Mouse (Mus musculus) limb, embryonic 14.5 days (tissue): ENCODE data around the gene Ell. TPM values are rescaled to one million over a fixed set of nuclear protein-coding genes. Genes with fewer than 3 reads are reported as not detected.

Source experiments
- ATAC-seq: fragments of 200-750 bp; cut with Nextera tagmentation; 2 replicates; pipeline ENCODE4 v1.8.0; 2017; ENCODE audit warnings: low read depth, moderate number of reproducible peaks, moderate TSS enrichment; ENCODE audit not compliant: low FRiP score
- DNase-seq: peaks from one replicate; pipeline ENCODE4 v3.0.0-alpha.2; 2015; ENCODE audit warnings: low spot score
- H3K27ac ChIP-seq: fragments of 300-500 bp; sonication (generic); replicated peaks from 2 replicates; pipeline ENCODE4 v1.5.1; 2014; ENCODE audit warnings: low read depth, mild to moderate bottlenecking, low read length, moderate library complexity, mixed read lengths
- H3K27me3 ChIP-seq: fragments of 300-500 bp; sonication (generic); 2 replicates; pipeline ENCODE4 v1.6.1; 2014; ENCODE audit warnings: low read length, mixed read lengths; ENCODE audit not compliant: control insufficient read depth, insufficient read depth
- H3K36me3 ChIP-seq: fragments of 300-500 bp; sonication (generic); 2 replicates; pipeline ENCODE4 v1.6.1; 2014; ENCODE audit warnings: mild to moderate bottlenecking, low read length, moderate library complexity, mixed read lengths; ENCODE audit not compliant: control insufficient read depth, insufficient read depth
- H3K4me1 ChIP-seq: fragments of 300-500 bp; sonication (generic); 2 replicates; pipeline ENCODE4 v1.6.1; 2014; ENCODE audit warnings: antibody characterized with exemption, low read length, mixed read lengths; ENCODE audit not compliant: control insufficient read depth, insufficient read depth
- H3K4me2 ChIP-seq: fragments of 300-500 bp; sonication (generic); replicated peaks from 2 replicates; pipeline ENCODE4 v1.6.1; 2014; ENCODE audit warnings: low read depth, mild to moderate bottlenecking, low read length, moderate library complexity; ENCODE audit not compliant: severe bottlenecking
- H3K4me3 ChIP-seq: fragments of 300-500 bp; sonication (generic); replicated peaks from 2 replicates; pipeline ENCODE4 v1.5.1; 2014; ENCODE audit warnings: low read length
- H3K9ac ChIP-seq: fragments of 300-500 bp; sonication (generic); 2 replicates; pipeline ENCODE4 v1.6.1; 2014; ENCODE audit warnings: mild to moderate bottlenecking, low read depth, low read length, moderate library complexity; ENCODE audit not compliant: severe bottlenecking
- H3K9me3 ChIP-seq: fragments of 300-500 bp; sonication (generic); 2 replicates; pipeline ENCODE4 v1.6.1; 2016; ENCODE audit warnings: low read length; ENCODE audit not compliant: control insufficient read depth
- POLR2A ChIP-seq: fragments of 200-500 bp; IDR thresholded peaks from 2 replicates; pipeline ENCODE4 v1.8.0; 2012; ENCODE audit warnings: inconsistent platforms, mild to moderate bottlenecking, moderate library complexity, borderline replicate concordance; ENCODE audit not compliant: insufficient read depth, insufficient read length; ENCODE audit errors: extremely low read depth
- WGBS: fragments of 180-500 bp; shearing (Covaris S2); extraction: QIAGEN DNeasy Blood & Tissue Kit; methylation state at CpG from one replicate; pipeline ENCODE4 v1.1.7; 2014; 5-methylcytosine and 5-hydroxymethylcytosine counted together
- polyA plus RNA-seq, 2 experiments: library from polyadenylated mRNA; depleted of rRNA in 1 of 2; stranded (reverse) in 1 of 2; unstranded in 1 of 2; fragments of >200 nt; fragmentation: Nextera tagmentation in 1 of 2; extraction: Ambion mirVana in 1 of 2; gene quantifications; 2 replicates each; pipeline versions ENCODE4 v1.2.1 to v1.2.3; 2012 to 2014

The Ell gene
- polyA plus RNA-seq, 2 experiments = 20.2 to 30.3 TPM

- H3K36me3 ChIP-seq = no peaks in the 10 kb centered on the region
- DNase-seq = peak; percentile 75
- TF ChIP-seq POLR2A = no peak
- H3K4me1 ChIP-seq = peaks cover 21% of the 10 kb centered on the region
- peak; percentile 87 for ATAC-seq
- peak overlapping the region; percentile 41 for H3K4me3 ChIP-seq
- H3K27ac ChIP-seq = no peak overlapping the region
- WGBS = under 1% methylated on average over 46 of the region's 60 CpGs
- H3K27me3 ChIP-seq = peaks cover 6% of the 10 kb centered on the region; the same call in 1 of the 2 replicates
- no peaks in the 10 kb centered on the region for H3K9me3 ChIP-seq
- H3K9ac ChIP-seq = peak overlapping the region; percentile 51
- H3K4me2 ChIP-seq = peak overlapping the region; percentile 72
These were observed 90.6 kb downstream of the Ell start for GRCm38 (mm10) chr8:70629574-70630531.

GRCm38 (mm10) chr8:70630532-70631381 is 91.5 kb downstream of the Ell start:
- no peak overlapping the region for H3K4me3 ChIP-seq
- peaks cover 6% of the 10 kb centered on the region; the same call in 1 of the 2 replicates for H3K27me3 ChIP-seq
- H3K36me3 ChIP-seq = no peaks in the 10 kb centered on the region
- no peak overlapping the region for H3K27ac ChIP-seq
- ATAC-seq = no peak
- no peak overlapping the region; the same call in 1 of the 2 replicates for H3K9ac ChIP-seq
- peaks cover 15% of the 10 kb centered on the region for H3K4me1 ChIP-seq
- no peak for DNase-seq
- no peak for TF ChIP-seq POLR2A
- whole genome bisulfite sequencing = 16% methylated on average over 22 of the region's 22 CpGs
- H3K9me3 ChIP-seq = no peaks in the 10 kb centered on the region
- peak overlapping the region; percentile 72; the same call in 1 of the 2 replicates for H3K4me2 ChIP-seq

- TF ChIP-seq POLR2A = no peak
- Histone ChIP-seq H3K9ac (no peak overlapping the region), H3K9me3 (no peaks in the 10 kb centered on the region), H3K4me2 (no peak overlapping the region), H3K36me3 (no peaks in the 10 kb centered on the region), H3K4me3 (no peak overlapping the region), H3K27ac (no peak overlapping the region), H3K4me1 (peaks cover 15% of the 10 kb centered on the region), H3K27me3 (peaks cover 6% of the 10 kb centered on the region; the same call in 1 of the 2 replicates)
- DNase-seq = no peak
- ATAC-seq = no peak
- 16% methylated on average over 23 of the region's 24 CpGs for WGBS
These were observed 92.2 kb downstream of the Ell start for GRCm38 (mm10) chr8:70631436-70631835.

GRCm38 (mm10) chr8:70632346-70632892 is 93.2 kb downstream of the Ell start, which contains the start of gene Gdf15:
Gdf15 (minus strand) TSS chr8:70632456.
- no peak within 1 kb of the TSS for H3K4me2 ChIP-seq
- H3K36me3 ChIP-seq = no peaks in the 10 kb centered on the region
- H3K27ac ChIP-seq = no peak within 1 kb of the TSS
- H3K27me3 ChIP-seq = peaks cover 6% of the 10 kb centered on the region; the same call in 1 of the 2 replicates
- H3K4me1 ChIP-seq = peaks cover 15% of the 10 kb centered on the region
- ATAC-seq (no peak), DNase-seq (no peak)
- H3K9ac ChIP-seq = no peak within 1 kb of the TSS
- no peaks in the 10 kb centered on the region for H3K9me3 ChIP-seq
- no peak within 1 kb of the TSS for H3K4me3 ChIP-seq
- no peak for TF ChIP-seq POLR2A
- WGBS = 74% methylated on average over 6 of the region's 6 CpGs
